Mouse (Mus musculus): ENCODE results near the gene Dazap2.

DNA sequence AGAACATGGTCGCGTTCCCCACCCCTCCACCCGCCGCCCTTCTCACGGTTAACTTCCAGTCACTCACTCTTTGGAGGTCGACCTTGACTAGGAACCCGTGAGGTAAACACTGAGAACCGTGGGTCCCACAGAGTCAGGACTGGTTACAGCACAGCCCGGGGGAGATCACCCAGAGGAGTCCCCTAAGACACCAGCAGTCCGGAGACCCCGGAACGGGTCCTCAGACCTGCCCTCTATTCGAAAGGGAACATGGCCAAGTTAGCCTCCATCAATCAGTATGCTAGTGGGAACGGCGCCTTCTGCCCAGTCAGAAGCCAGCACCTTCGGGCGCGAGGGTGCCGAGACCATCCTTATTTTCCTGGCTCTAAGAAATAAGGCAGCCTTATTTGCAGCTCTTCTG is 1.1 kb downstream of the Dazap2 start:
- TF ChIP-seq POLR2A (IDR thresholded peaks at IDR 0.05; ENCODE audit: borderline replicate concordance, extremely low read depth, low read depth, low read length) = no peak
- no peak for TF ChIP-seq CTCF (IDR thresholded peaks at IDR 0.05; ENCODE audit: insufficient read depth, low read length)
